Mouse (Mus musculus): ENCODE results near the gene Rap1gap.

- TF ChIP-seq MYOG (IDR thresholded peaks at IDR 0.05; ENCODE audit: control insufficient read depth in 1 of 3, insufficient read depth in 1 of 3, insufficient read length in 2 of 3, low read depth in 2 of 3) = no peak
- TF ChIP-seq POLR2A (IDR thresholded peaks at IDR 0.05; ENCODE audit: insufficient read length, low read depth) = no peak
- no peak for TF ChIP-seq TCF12 (IDR thresholded peaks at IDR 0.05; ENCODE audit: insufficient read depth, poor library complexity, severe bottlenecking)
- TF ChIP-seq MYOD1 (IDR thresholded peaks at IDR 0.05; ENCODE audit: control insufficient read depth in 1 of 3, insufficient read length in 2 of 3, low read depth in 2 of 3) = no peak
- TF ChIP-seq USF1 (IDR thresholded peaks at IDR 0.05; ENCODE audit: low read depth) = no peak
- no peak for TF ChIP-seq E2F4 (IDR thresholded peaks at IDR 0.05; ENCODE audit: insufficient read depth)
- TF ChIP-seq SRF (IDR thresholded peaks at IDR 0.05; ENCODE audit: control insufficient read depth, insufficient read length, low read depth) = no peak
- no peak for TF ChIP-seq CEBPB (IDR thresholded peaks at IDR 0.05; ENCODE audit: insufficient read depth, poor library complexity, severe bottlenecking)
- TF ChIP-seq POLR2AphosphoS2 (IDR thresholded peaks at IDR 0.05; ENCODE audit: insufficient read length, low read depth) = no peak
- no peak for TF ChIP-seq TCF3 (IDR thresholded peaks at IDR 0.05; ENCODE audit: insufficient read length, low read depth)
- TF ChIP-seq MAX (IDR thresholded peaks at IDR 0.05; ENCODE audit: low read depth) = no peak
Observed at GRCm38 (mm10) chr4:137740350-137740749, 75.8 kb downstream of the Rap1gap start.
